Mouse (Mus musculus): ENCODE measurements around the gene Klhl7.

Klhl7 gene

DNA sequence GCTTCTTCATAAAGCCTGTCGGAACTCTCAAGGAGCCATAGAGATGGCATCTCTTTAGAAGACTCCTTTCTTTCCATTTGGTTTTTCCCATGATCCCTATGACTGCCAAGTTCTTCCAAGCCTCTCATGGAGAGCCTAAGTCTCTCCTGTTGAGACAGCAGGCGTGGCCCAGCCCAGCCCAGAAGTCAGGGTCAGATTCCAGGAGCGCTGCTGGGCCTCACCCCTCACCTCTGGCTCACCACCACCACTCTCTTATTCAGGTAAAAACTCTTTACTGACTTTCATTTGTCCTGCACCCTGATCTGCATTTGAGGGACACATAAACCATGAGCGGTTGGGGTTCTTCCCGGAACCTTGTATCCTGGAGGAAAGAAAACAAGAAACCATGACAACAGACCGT is 69.5 kb downstream of the Klhl7 start:
- no peak for DNase-seq (ENCODE audit: low read depth, low spot score)

DNA sequence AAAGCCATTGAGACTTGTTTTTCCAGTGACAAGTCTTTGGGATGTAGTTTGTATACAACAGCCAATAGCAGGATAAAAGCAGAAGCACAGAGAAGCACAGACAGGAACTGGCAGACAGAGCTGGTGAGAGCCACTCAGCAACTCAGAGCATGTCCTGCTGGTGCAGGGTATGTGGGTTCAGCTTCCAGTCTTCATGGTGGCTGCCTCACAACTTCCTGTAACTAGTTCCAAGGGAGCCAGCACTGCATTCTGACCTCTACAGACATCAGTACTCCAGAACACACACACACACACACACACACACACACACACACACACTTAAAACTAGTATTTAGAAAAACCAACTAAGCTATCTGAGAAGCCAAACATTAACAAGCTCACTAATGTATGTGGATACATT is 71.7 kb downstream of the Klhl7 start:
- DNase-seq (ENCODE audit: low read depth, low spot score), result no peak

DNA sequence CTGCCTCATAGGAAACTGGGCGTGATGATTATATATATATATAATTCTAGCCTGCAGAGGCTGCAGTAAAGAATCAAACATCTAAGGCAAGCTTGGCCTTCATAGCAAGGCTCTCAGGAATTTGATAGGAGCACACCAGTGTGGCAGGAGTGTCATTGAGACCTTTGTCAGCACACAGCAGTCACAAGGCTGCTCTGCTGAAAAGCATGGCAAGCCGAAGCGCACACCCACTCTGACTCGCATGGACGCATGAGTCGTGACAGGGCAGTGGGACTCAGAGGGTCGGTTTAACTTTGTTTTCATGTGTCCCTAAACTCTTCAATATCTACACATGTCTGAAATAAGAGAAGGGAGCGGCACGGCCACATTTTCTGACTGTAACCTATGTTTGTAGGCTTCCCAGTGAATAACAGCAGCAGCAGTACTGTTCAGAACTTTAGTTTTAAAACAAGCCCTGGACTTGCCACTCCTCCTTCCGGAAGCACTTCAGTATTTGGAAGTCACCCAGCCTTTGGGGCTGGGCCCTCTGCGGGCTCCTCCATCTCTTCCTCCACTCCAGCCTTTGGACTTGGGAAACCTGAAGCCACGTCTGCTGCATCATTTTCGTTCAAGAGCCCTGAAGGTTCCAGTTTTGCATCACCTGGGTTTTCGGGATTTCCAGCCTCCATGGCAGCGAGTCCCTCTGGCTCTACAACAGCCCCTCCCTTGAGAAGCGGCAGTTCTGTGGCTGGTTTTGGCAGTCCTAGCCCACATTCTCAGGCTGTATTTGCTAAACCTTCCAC is 81.3 kb downstream of the Klhl7 start:
- no peak for DNase-seq (ENCODE audit: low read depth, low spot score)

DNA sequence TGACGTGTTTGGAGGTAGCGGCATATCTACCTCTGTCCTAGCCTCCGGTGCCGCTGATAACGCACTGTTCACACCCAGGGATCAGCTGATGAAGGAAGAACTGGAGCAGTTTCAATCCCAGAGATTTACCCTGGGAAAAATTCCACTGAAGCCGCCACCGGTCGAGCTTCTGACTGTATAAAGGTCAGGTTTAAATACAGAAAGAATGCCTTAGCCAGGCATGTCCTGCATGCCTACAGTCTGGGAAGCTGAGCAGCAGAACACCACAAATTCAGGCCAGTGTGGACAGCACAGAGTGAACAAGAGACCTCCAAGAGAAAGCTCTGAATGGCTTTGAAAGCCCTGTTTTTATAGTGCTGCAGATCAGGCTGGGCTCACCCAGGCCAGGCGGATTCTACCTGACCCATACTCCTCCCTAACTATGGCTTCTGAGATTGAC is 81.9 kb downstream of the Klhl7 start:
- no peak for DNase-seq (ENCODE audit: low read depth, low spot score)

DNA sequence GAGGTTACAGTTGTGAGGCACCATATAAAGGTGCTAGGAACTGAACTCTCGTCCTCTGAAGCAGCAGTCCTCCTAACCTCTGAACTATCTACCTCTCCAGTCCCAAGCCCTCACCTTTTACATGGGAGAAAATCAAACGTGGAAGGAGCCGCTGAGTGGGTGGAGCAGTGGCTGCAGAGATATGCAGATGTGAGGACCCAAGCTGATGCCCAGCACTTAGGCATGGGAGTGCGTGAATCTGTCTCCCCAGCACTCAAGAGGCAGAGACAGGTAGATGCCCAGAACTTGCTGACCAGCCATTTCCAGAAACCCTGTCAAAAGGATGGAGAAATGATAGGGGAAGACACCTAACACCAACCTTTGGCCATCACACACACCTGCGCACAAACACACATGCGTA is 82.7 kb downstream of the Klhl7 start:
- no peak for DNase-seq (ENCODE audit: low read depth, low spot score)

DNA sequence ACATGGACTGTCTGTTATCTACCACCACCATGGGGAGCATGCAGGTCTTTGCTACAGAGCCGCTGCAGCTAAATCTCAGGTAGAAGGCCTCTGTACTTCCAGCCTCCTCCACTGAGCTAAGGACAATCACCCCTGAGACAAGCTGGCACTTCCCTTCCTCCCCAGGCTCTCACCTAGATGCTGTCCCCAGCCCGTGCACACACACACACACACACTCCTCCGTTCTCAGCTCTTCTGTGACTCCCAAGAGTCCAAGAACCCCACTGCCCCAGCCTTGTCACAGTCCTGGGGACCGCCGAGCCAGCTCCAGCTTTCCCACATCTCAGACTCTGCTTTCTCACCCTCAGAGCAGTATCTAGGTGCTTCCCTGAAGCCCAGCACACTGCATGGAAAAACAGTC is 83.6 kb downstream of the Klhl7 start:
- DNase-seq (ENCODE audit: low read depth, low spot score), result no peak

DNA sequence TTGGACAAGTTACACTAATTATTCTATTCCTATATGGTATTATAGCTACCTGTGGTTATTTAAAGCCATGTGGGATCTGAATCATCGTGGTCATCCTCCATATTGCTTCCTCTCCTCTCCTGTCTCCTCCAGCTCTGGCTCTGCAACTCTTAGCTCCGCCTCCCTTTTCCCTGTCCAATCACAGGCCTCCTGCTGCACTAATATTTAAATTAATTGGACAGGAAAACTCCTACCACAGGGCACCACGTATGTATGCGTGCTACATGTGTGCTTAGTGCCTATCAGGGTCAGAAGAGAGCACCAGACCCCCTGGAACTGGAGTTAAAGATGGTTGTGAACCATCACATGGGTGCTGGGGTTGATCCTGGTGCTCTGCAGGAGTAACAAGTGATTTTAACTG is 88.1 kb downstream of the Klhl7 start:
- DNase-seq (ENCODE audit: low read depth, low spot score), result no peak

DNA sequence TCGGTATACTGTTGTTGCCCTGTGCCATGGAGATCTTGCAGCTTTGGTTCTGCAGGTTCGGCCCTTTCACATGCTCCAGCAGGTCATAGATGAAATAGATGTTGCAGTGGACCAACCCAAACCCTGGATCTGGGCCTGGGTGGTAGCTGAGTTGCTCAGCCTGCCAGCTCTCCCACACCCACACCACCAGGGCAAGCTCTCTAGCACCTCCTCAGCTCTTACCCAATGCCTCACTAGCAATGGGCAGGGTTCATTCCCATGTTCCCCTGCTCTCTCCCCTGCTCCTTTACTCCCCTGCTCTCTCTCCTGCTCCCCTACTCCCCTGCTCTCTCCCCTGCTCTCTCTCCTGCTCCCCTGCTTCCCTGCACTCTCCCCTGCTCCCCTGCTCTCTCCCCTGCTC is 91.4 kb downstream of the Klhl7 start:
- no peak for DNase-seq (ENCODE audit: low read depth, low spot score)

DNA sequence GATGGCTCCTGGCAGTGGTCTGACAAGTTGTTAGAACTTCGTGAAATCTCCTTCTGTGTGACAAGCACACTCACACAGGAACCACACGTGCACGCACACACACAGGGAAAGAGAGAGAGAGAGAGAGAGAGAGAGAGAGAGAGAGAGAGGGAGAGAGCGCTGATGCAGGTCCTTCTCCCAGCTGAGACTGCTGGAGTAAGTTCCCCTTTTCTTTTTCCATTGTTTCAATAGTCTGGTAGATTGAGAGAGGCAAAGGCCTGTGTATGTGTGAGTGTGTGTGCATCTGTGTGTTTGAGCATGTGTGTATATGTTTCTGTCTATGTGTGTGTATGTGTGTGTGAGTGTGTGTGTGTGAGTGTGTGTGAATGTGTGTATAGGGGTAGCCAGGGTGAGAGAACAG is 100.6 kb downstream of the Klhl7 start:
- no peak for DNase-seq (ENCODE audit: low read depth, low spot score)

DNA sequence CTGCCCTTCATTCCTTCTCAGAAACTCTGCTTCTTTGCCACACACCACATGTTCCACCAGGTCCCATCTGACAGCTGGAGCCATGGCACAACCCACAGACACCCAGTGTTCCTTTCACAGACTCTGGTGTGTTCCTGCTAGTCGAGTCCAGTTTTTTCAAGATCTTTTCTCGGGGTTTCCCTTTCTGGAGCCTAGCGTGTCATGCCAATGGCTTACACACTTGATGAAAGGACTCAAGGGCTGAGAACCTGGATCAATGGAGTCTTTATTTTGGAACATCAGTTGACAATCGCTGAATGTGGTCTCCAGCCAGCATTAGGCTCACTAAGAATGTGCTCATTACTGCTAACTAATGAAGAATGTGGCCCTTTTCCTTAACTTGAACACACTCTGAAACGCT is 102.1 kb downstream of the Klhl7 start:
- no peak for DNase-seq (ENCODE audit: low read depth, low spot score)

DNA sequence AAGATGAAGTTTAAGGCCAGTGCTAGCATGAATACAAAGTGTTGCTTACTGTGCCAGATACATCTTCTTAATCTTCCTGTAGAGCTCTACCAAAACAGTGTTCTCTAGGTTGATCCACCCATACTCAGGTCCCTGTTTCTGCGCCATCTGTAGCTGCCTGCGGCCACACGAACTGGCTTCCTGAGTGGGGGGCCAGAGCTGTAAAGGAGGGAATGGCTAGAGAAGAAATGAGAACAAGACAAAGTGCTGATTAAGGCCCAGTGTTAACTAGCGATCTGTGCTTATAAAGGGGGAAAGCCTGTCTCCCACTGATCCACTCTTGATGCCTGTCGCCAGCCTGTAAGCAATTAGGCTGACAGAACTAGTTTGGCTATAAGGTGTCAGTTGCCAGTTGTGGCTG is 102.9 kb downstream of the Klhl7 start:
- DNase-seq (ENCODE audit: low read depth, low spot score), result no peak

DNA sequence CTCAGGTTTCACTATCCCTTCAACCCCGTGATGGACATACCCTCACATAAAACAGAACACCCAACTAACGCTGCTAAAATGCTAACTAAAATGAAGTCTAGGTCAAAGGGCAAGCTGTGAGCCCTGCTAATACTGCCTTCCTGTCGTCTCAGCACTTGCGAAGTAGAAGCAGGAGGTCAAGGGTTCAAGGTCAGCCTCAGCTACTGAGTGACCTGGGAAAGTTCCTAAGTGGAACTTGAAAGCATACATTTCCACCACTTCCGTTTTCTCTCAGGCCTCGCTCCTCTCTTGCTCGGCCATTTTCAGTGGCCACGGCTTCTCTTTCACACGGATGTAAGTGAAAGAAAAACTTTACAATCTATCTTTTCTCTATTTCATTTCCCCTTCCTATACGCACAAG is 107.6 kb downstream of the Klhl7 start:
- no peak for DNase-seq (ENCODE audit: low read depth, low spot score)

DNA sequence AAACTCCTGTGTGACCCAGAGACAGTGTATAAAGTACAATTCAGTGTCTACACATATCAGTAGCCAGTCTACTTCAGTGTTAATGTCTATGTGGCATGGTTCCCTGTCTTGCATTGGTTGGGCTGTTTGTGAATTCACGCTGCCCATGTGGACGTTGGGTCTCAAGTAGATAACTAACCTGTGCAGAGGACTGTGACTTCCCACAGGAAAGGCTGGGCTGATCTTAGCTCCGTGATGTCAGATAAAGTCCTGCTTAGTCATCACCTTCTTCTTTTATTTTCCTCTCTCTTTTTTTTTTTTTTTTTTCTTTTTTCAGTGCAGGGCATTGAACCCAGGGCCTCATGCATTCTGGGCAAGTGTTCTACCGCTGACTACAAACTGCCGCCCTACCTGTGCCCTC is 108.1 kb downstream of the Klhl7 start:
- no peak for DNase-seq (ENCODE audit: low read depth, low spot score)

All from forelimb bud, embryonic 11.5 days (tissue).